Mouse (Mus musculus) myocyte (in vitro differentiated cells): Measurements from ENCODE around the gene Adprh.

Experiments used
- CEBPB ChIP-seq: IDR thresholded peaks from 2 replicates; pipeline ENCODE4 v1.6.1; 2011; ENCODE audit warnings: mild to moderate bottlenecking, moderate library complexity; ENCODE audit not compliant: poor library complexity, insufficient read depth, severe bottlenecking
- E2F4 ChIP-seq: IDR thresholded peaks from one replicate; pipeline ENCODE4 v1.6.1; 2011; ENCODE audit warnings: mild to moderate bottlenecking, control low read depth, moderate library complexity; ENCODE audit not compliant: insufficient read depth
- MAX ChIP-seq: IDR thresholded peaks from one replicate; pipeline ENCODE4 v1.6.1; 2011; ENCODE audit warnings: low read depth, mild to moderate bottlenecking, control low read depth
- MYOG ChIP-seq, 3 experiments: IDR thresholded peaks; one replicate each; pipeline ENCODE4 v1.6.1; 2011; ENCODE audit warnings: control low read depth in 2 of 3, low read depth in 2 of 3, mild to moderate bottlenecking in 2 of 3; ENCODE audit not compliant: insufficient read length in 2 of 3, control insufficient read depth in 1 of 3, insufficient read depth in 1 of 3
- POLR2A ChIP-seq: IDR thresholded peaks from one replicate; pipeline ENCODE4 v1.6.1; 2011; ENCODE audit warnings: low read depth, mild to moderate bottlenecking, control low read depth, moderate library complexity; ENCODE audit not compliant: insufficient read length
- POLR2AphosphoS2 ChIP-seq: IDR thresholded peaks from one replicate; pipeline ENCODE4 v1.6.1; 2011; ENCODE audit warnings: low read depth, control low read depth; ENCODE audit not compliant: insufficient read length
- REST ChIP-seq: IDR thresholded peaks from one replicate; pipeline ENCODE4 v1.6.1; 2011; ENCODE audit warnings: mild to moderate bottlenecking, control low read depth, moderate library complexity; ENCODE audit not compliant: insufficient read depth, insufficient read length
- SRF ChIP-seq: IDR thresholded peaks from one replicate; pipeline ENCODE4 v1.6.1; 2011; ENCODE audit warnings: low read depth; ENCODE audit not compliant: control insufficient read depth, insufficient read length
- TCF12 ChIP-seq: IDR thresholded peaks from one replicate; pipeline ENCODE4 v1.6.1; 2011; ENCODE audit warnings: mild to moderate bottlenecking, control low read depth; ENCODE audit not compliant: poor library complexity, insufficient read depth, severe bottlenecking
- TCF3 ChIP-seq: IDR thresholded peaks from one replicate; pipeline ENCODE4 v1.6.1; 2011; ENCODE audit warnings: low read depth, control low read depth; ENCODE audit not compliant: insufficient read length
- USF1 ChIP-seq: IDR thresholded peaks from one replicate; pipeline ENCODE4 v1.6.1; 2011; ENCODE audit warnings: low read depth, mild to moderate bottlenecking, control low read depth, moderate library complexity

- TF ChIP-seq E2F4: no peak
- TF ChIP-seq TCF3: no peak
- TF ChIP-seq POLR2A: no peak
- TF ChIP-seq REST: no peak
- no peak for TF ChIP-seq TCF12
- no peak for TF ChIP-seq MAX
- no peak for TF ChIP-seq SRF
- TF ChIP-seq CEBPB: no peak
- TF ChIP-seq POLR2AphosphoS2: no peak
- no peak for TF ChIP-seq USF1
- TF ChIP-seq MYOG (IDR thresholded peaks at IDR 0.05; ENCODE audit: control insufficient read depth in 1 of 3, insufficient read depth in 1 of 3, insufficient read length in 2 of 3, low read depth in 2 of 3): no peak
These were observed 18.2 kb downstream of the Adprh start for GRCm38 (mm10) chr16:38434295-38434795.
